Mouse (Mus musculus) forebrain, embryonic 14.5 days (tissue): Measurements from ENCODE around the gene 1700122O11Rik. TPM values are rescaled to one million over a fixed set of nuclear protein-coding genes. Genes with fewer than 3 reads are reported as not detected.

Experiments
- ATAC-seq: fragments of 200-750 bp; cut with Nextera tagmentation; 2 replicates; pipeline ENCODE4 v1.8.0; 2017; ENCODE audit warnings: mild to moderate bottlenecking, moderate library complexity
- DNase-seq: peaks from one replicate; pipeline ENCODE4 v3.0.0-alpha.2; 2015; ENCODE audit warnings: low spot score
- H3K27ac ChIP-seq: fragments of 300-500 bp; sonication (generic); 2 replicates; pipeline ENCODE4 v1.5.1; 2014; ENCODE audit warnings: low read depth, mild to moderate bottlenecking, control low read depth, low read length, moderate library complexity
- H3K27me3 ChIP-seq: fragments of 300-500 bp; sonication (generic); replicated peaks from 2 replicates; pipeline ENCODE4 v1.6.1; 2014; ENCODE audit warnings: low read length, control low read depth, mixed read lengths; ENCODE audit not compliant: control insufficient read depth, insufficient read depth
- H3K36me3 ChIP-seq: fragments of 300-500 bp; sonication (generic); 2 replicates; pipeline ENCODE4 v1.6.1; 2014; ENCODE audit warnings: low read length, control low read depth; ENCODE audit not compliant: control insufficient read depth, insufficient read depth
- H3K4me1 ChIP-seq: fragments of 300-500 bp; sonication (generic); 2 replicates; pipeline ENCODE4 v1.6.1; 2014; ENCODE audit warnings: antibody characterized with exemption, low read length, control low read depth; ENCODE audit not compliant: control insufficient read depth, insufficient read depth
- H3K4me2 ChIP-seq: fragments of 300-500 bp; sonication (generic); 2 replicates; pipeline ENCODE4 v1.6.1; 2014; ENCODE audit warnings: mild to moderate bottlenecking, control low read depth, low read length
- H3K4me3 ChIP-seq: fragments of 300-500 bp; sonication (generic); 2 replicates; pipeline ENCODE4 v1.5.1; 2014; ENCODE audit warnings: low read depth, low read length, control low read depth
- H3K9ac ChIP-seq: fragments of 300-500 bp; sonication (generic); 2 replicates; pipeline ENCODE4 v1.6.1; 2014; ENCODE audit warnings: mild to moderate bottlenecking, low read length, control low read depth, moderate library complexity
- H3K9me3 ChIP-seq: fragments of 300-500 bp; sonication (generic); replicated peaks from 2 replicates; pipeline ENCODE4 v1.6.1; 2016; ENCODE audit warnings: low read length, control low read depth, mixed read lengths; ENCODE audit not compliant: control insufficient read depth
- WGBS: fragments of 180-500 bp; shearing (Covaris S2); extraction: QIAGEN DNeasy Blood & Tissue Kit; methylation state at CpG from one replicate; pipeline ENCODE4 v1.1.7; 2014; 5-methylcytosine and 5-hydroxymethylcytosine counted together
- polyA plus RNA-seq: library from polyadenylated mRNA; unstranded; fragments of >200 nt; fragmentation: Nextera tagmentation; extraction: Ambion mirVana; gene quantifications from 2 replicates; pipeline ENCODE4 v1.2.1, GENCODE M21; 2014

1700122O11Rik gene
- not detected in 2 replicates for polyA plus RNA-seq

GRCm38 (mm10) chr17:48038193-48038592 lies at the start of gene 1700122O11Rik:
Gene 1700122O11Rik, minus strand, starts transcription at chr17:48038293.
- Histone ChIP-seq H3K4me3 (no peak within 1 kb of the TSS), H3K9ac (no peak within 1 kb of the TSS), H3K4me1 (peaks cover 15% of the 10 kb centered on the region), H3K27ac (no peak within 1 kb of the TSS), H3K4me2 (no peak within 1 kb of the TSS), H3K36me3 (no peaks in the 10 kb centered on the region), H3K27me3 (0 out of 2 replicates have a peak, but pooled peaks cover 8% of the 10 kb centered on the region), H3K9me3 (no peaks in the 10 kb centered on the region)
- ATAC-seq (no peak), DNase-seq (no peak)
- WGBS = 81% methylated on average over 2 of the region's 2 CpGs

- Histone ChIP-seq H3K36me3 (no peaks in the 10 kb centered on the region), H3K4me1 (no peaks in the 10 kb centered on the region), H3K4me3 (no peak overlapping the region), H3K9ac (no peak overlapping the region), H3K4me2 (no peak overlapping the region), H3K9me3 (no peaks in the 10 kb centered on the region), H3K27me3 (no peaks in the 10 kb centered on the region), H3K27ac (no peak overlapping the region)
- DNase-seq = no peak
- ATAC-seq = no peak
- 55% methylated on average over 3 of the region's 3 CpGs for WGBS
Measured at GRCm38 (mm10) chr17:48080626-48081025, 42.5 kb upstream of the 1700122O11Rik start.

- no peak overlapping the region for H3K4me2 ChIP-seq
- H3K9ac ChIP-seq = no peak overlapping the region
- no peak for ATAC-seq
- peaks cover 14% of the 10 kb centered on the region for H3K4me1 ChIP-seq
- H3K4me3 ChIP-seq = no peak overlapping the region
- DNase-seq = no peak
- no peak overlapping the region for H3K27ac ChIP-seq
- no peaks in the 10 kb centered on the region for H3K27me3 ChIP-seq
- 17% methylated on average over 5 of the region's 5 CpGs for WGBS
- H3K36me3 ChIP-seq = no peaks in the 10 kb centered on the region
- H3K9me3 ChIP-seq = no peaks in the 10 kb centered on the region
Measured at GRCm38 (mm10) chr17:48067729-48068128, 29.6 kb upstream of the 1700122O11Rik start.

GRCm38 (mm10) chr17:48067083-48067614 lies 29.1 kb upstream of the 1700122O11Rik start:
- DNase-seq (no peak), ATAC-seq (no peak)
- Histone ChIP-seq H3K4me3 (no peak overlapping the region), H3K9ac (no peak overlapping the region), H3K27ac (no peak overlapping the region), H3K4me1 (peaks cover 14% of the 10 kb centered on the region), H3K27me3 (no peaks in the 10 kb centered on the region), H3K9me3 (no peaks in the 10 kb centered on the region), H3K4me2 (no peak overlapping the region), H3K36me3 (no peaks in the 10 kb centered on the region)
- 64% methylated on average over 10 of the region's 10 CpGs for WGBS

- Histone ChIP-seq H3K4me2 (no peak overlapping the region; the same call in 1 of the 2 replicates), H3K4me1 (peaks cover 14% of the 10 kb centered on the region), H3K9me3 (no peaks in the 10 kb centered on the region), H3K4me3 (no peak overlapping the region), H3K9ac (no peak overlapping the region), H3K36me3 (no peaks in the 10 kb centered on the region), H3K27ac (no peak overlapping the region; the same call in 1 of the 2 replicates), H3K27me3 (no peaks in the 10 kb centered on the region)
- peak; percentile 84 for ATAC-seq
- WGBS = 6% methylated on average over 5 of the region's 5 CpGs
- peak; percentile 85 for DNase-seq
Measured at GRCm38 (mm10) chr17:48065081-48065501, 27.0 kb upstream of the 1700122O11Rik start.

GRCm38 (mm10) chr17:48064196-48064843 lies 26.2 kb upstream of the 1700122O11Rik start:
- Histone ChIP-seq H3K27ac (no peak overlapping the region; the same call in 1 of the 2 replicates), H3K9me3 (no peaks in the 10 kb centered on the region), H3K4me2 (peak overlapping the region; percentile 10; the same call in 1 of the 2 replicates), H3K4me3 (no peak overlapping the region), H3K36me3 (no peaks in the 10 kb centered on the region), H3K27me3 (no peaks in the 10 kb centered on the region), H3K9ac (no peak overlapping the region; the same call in 1 of the 2 replicates), H3K4me1 (peaks cover 14% of the 10 kb centered on the region)
- no peak for DNase-seq
- 25% methylated on average over 9 of the region's 10 CpGs for WGBS
- ATAC-seq = 0 out of 2 replicates have a peak, but pooled peaks have one; percentile 47

- Histone ChIP-seq H3K27ac (no peak overlapping the region), H3K4me1 (peaks cover 19% of the 10 kb centered on the region), H3K9me3 (no peaks in the 10 kb centered on the region), H3K27me3 (peaks cover 12% of the 10 kb centered on the region), H3K9ac (no peak overlapping the region), H3K36me3 (no peaks in the 10 kb centered on the region), H3K4me2 (no peak overlapping the region), H3K4me3 (no peak overlapping the region)
- ATAC-seq (no peak; the same call in 1 of the 2 replicates), DNase-seq (no peak)
- WGBS = 6% methylated on average over 12 of the region's 12 CpGs
Measured at GRCm38 (mm10) chr17:48057382-48057781, 19.3 kb upstream of the 1700122O11Rik start.

- DNase-seq (peak; percentile 72), ATAC-seq (peak; percentile 42; the same call in 1 of the 2 replicates)
- H3K27ac ChIP-seq = peak overlapping the region; percentile 65
- H3K36me3 ChIP-seq = no peaks in the 10 kb centered on the region
- H3K4me1 ChIP-seq = peaks cover 19% of the 10 kb centered on the region
- WGBS = 30% methylated on average over 20 of the region's 20 CpGs
- no peaks in the 10 kb centered on the region for H3K9me3 ChIP-seq
- H3K27me3 ChIP-seq = peaks cover 12% of the 10 kb centered on the region
- H3K9ac ChIP-seq = peak overlapping the region; percentile 25; the same call in 1 of the 2 replicates
- H3K4me2 ChIP-seq = peak overlapping the region; percentile 7; the same call in 1 of the 2 replicates
- H3K4me3 ChIP-seq = no peak overlapping the region
Measured at GRCm38 (mm10) chr17:48055076-48055816, 17.2 kb upstream of the 1700122O11Rik start.
